Mouse (Mus musculus) megakaryocyte, embryonic 14.5 days (primary cell): Measurements from ENCODE around the gene Prtn3.

Source experiments
- FLI1 ChIP-seq: IDR thresholded peaks from 2 replicates; pipeline ENCODE4 v1.6.1; 2012; ENCODE audit warnings: low read length, inconsistent platforms, mixed read lengths
- GATA1 ChIP-seq: IDR thresholded peaks from 3 replicates; pipeline ENCODE4 v1.6.1; 2012; ENCODE audit warnings: mixed read lengths, low read length, inconsistent platforms, borderline replicate concordance

GRCm38 (mm10) chr10:79852107-79852789, 22.0 kb upstream of the Prtn3 start:
- TF ChIP-seq GATA1 = no peak
- TF ChIP-seq FLI1 = no peak
